8 mouse cellular contexts compared by ENCODE assay signal in the genomic region with DNA sequence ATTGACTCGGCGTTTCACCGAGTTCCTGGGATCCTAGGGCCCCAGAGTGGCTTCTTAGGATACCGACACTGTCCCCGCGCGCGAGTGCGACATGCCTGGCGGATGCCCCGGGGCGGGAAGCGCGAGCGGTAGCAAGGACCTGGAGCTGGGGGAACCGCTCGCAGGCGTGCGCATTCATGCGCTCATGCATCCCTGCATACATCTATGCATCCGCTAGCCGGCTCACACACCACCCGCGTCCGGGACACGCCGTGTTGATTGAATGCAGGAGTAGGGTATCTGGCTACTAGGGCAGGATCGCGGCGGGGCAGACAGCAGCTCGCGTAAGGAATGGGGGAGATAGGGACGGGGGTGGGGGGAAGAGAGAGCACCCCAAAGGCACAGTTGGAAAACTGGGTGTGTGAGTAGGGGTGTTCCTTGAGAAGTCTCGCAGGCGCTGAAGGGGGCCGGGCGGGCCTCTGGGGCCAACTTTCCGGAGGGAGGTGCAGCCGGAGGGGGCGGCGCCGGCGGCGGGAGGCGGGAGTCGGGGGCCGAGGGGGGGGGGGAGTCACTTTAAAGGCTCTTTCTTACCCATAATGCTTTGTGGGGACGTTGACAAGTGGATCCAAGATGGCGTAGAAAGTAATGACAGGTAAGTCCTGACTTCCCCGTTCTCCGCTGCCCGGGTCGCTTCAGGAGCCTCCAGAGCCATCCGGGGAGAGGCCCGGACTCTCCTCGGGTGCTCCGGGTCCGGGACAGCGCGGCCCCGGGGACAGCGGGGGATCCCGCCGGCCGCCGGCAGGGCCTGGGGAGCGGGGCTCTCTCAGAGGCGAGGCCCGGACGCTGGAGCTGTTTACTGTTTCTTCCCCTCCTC. TPM values are rescaled to one million over a fixed set of nuclear protein-coding genes. Genes with fewer than 3 reads are reported as not detected.
DNase-seq lines count a peak whose midpoint lies in the region; ATAC-seq and TF ChIP-seq lines count a peak whose summit lies in the region.

TSS of gene Helz (plus strand) at position 580 of the 853 bp plus-strand sequence.

- H3K27me3 ChIP-seq in intestine, embryonic 15.5 days (replicated peaks), result no peaks in the 10 kb centered on the region
- no peaks in the 10 kb centered on the region for H3K27me3 ChIP-seq in limb, embryonic 11.5 days (ENCODE audit: control insufficient read depth, insufficient read depth, low read length)
- peaks cover 12% of the 10 kb centered on the region for H3K27me3 ChIP-seq in midbrain, embryonic 13.5 days
- no peaks in the 10 kb centered on the region for H3K27me3 ChIP-seq in small intestine, adult 2 months (ENCODE audit: control insufficient read depth, insufficient read depth, low read length)

- H3K9me3 ChIP-seq in intestine, embryonic 15.5 days, result no peaks in the 10 kb centered on the region
- no peaks in the 10 kb centered on the region for H3K9me3 ChIP-seq in limb, embryonic 11.5 days (ENCODE audit: control insufficient read depth, low read length)
- no peaks in the 10 kb centered on the region for H3K9me3 ChIP-seq in midbrain, embryonic 13.5 days

- peak; percentile 85 for ATAC-seq in intestine, embryonic 15.5 days
- ATAC-seq in limb, embryonic 11.5 days (ENCODE audit: insufficient number of reproducible peaks, low FRiP score, low TSS enrichment, low read depth), result peak; percentile 74
- ATAC-seq in midbrain, embryonic 13.5 days, result peak; percentile 85

- peaks cover 8% of the 10 kb centered on the region for H3K4me1 ChIP-seq in intestine, embryonic 15.5 days (replicated peaks)
- 0 out of 2 replicates have a peak, but pooled peaks cover 2% of the 10 kb centered on the region for H3K4me1 ChIP-seq in limb, embryonic 11.5 days (ENCODE audit: control insufficient read depth, insufficient read depth, low read length)
- peaks cover 23% of the 10 kb centered on the region for H3K4me1 ChIP-seq in midbrain, embryonic 13.5 days (replicated peaks)
- peaks cover 10% of the 10 kb centered on the region for H3K4me1 ChIP-seq in small intestine, adult 2 months (ENCODE audit: control insufficient read depth, insufficient read depth, insufficient read length, low read length)

- under 1% methylated on average over 70 of the region's 70 CpGs for WGBS in intestine, embryonic 15.5 days
- under 1% methylated on average over 62 of the region's 70 CpGs for WGBS in limb, embryonic 11.5 days
- under 1% methylated on average over 67 of the region's 70 CpGs for WGBS in midbrain, embryonic 13.5 days
- under 1% methylated on average over 68 of the region's 70 CpGs for WGBS in small intestine, adult 2 months

- H3K4me3 ChIP-seq in intestine, embryonic 15.5 days (replicated peaks), result peak within 1 kb of the TSS; percentile 94
- peak within 1 kb of the TSS; percentile 86 for H3K4me3 ChIP-seq in limb, embryonic 11.5 days (ENCODE audit: low read depth, low read length)
- peak within 1 kb of the TSS; percentile 97 for H3K4me3 ChIP-seq in midbrain, embryonic 13.5 days (replicated peaks)
- peak within 1 kb of the TSS; percentile 88 for H3K4me3 ChIP-seq in small intestine, adult 2 months (ENCODE audit: low read depth, low read length)

- peak; percentile 54 to 70 for DNase-seq in urinary bladder, adult 18-20 months (ENCODE audit: low spot score in 2 of 2)
- no peak for DNase-seq in urinary bladder, postnatal 10 days (ENCODE audit: low spot score)
- peak; percentile 90 for DNase-seq in embryo, embryonic 11 days
- peak; percentile 67 for DNase-seq in gastrocnemius, postnatal 25 days
- DNase-seq in limb, embryonic 11.5 days (ENCODE audit: low spot score), result peak; percentile 86

- H3K9ac ChIP-seq in intestine, embryonic 15.5 days, result peak within 1 kb of the TSS; percentile 76
- peak within 1 kb of the TSS; percentile 87 for H3K9ac ChIP-seq in limb, embryonic 11.5 days (ENCODE audit: low read length)
- H3K9ac ChIP-seq in midbrain, embryonic 13.5 days (replicated peaks), result peak within 1 kb of the TSS; percentile 90

- peak within 1 kb of the TSS; percentile 91 for H3K4me2 ChIP-seq in intestine, embryonic 15.5 days (replicated peaks)
- H3K4me2 ChIP-seq in limb, embryonic 11.5 days (ENCODE audit: low read depth, severe bottlenecking), result peak within 1 kb of the TSS; percentile 92
- H3K4me2 ChIP-seq in midbrain, embryonic 13.5 days (replicated peaks), result peak within 1 kb of the TSS; percentile 96

- no peak for TF ChIP-seq CTCF in small intestine, adult 2 months (IDR thresholded peaks at IDR 0.05; ENCODE audit: extremely low read depth, insufficient read length, insufficient replicate concordance, low read depth, low read length)

- peak; percentile 59 for TF ChIP-seq POLR2A in small intestine, adult 2 months (IDR thresholded peaks at IDR 0.05; ENCODE audit: low read depth, low read length)

- H3K27ac ChIP-seq in intestine, embryonic 15.5 days, result peak within 1 kb of the TSS; percentile 83
- H3K27ac ChIP-seq in limb, embryonic 11.5 days (replicated peaks; ENCODE audit: low read depth, low read length), result peak within 1 kb of the TSS; percentile 76; the same call in 1 of the 2 replicates
- peak within 1 kb of the TSS; percentile 79 for H3K27ac ChIP-seq in midbrain, embryonic 13.5 days
- peak within 1 kb of the TSS; percentile 87 for H3K27ac ChIP-seq in small intestine, adult 2 months (ENCODE audit: insufficient read depth, low read depth, low read length)

- H3K36me3 ChIP-seq in intestine, embryonic 15.5 days, result no peaks in the 10 kb centered on the region
- H3K36me3 ChIP-seq in limb, embryonic 11.5 days (ENCODE audit: control insufficient read depth, insufficient read depth, low read length), result no peaks in the 10 kb centered on the region; the same call in 1 of the 2 replicates
- H3K36me3 ChIP-seq in midbrain, embryonic 13.5 days, result peaks cover 15% of the 10 kb centered on the region; the same call in 1 of the 2 replicates
- peaks cover 13% of the 10 kb centered on the region for H3K36me3 ChIP-seq in small intestine, adult 2 months (ENCODE audit: control insufficient read depth, insufficient read depth, low read length)

RNA-seq across cellular contexts. Expression of gene Helz, which starts in this region (rescaled TPM):
- 10 to 100 TPM; 14.7 to 16.9 TPM for total RNA-seq in gastrocnemius, postnatal 25 days (2021)
- polyA plus RNA-seq in intestine, embryonic 15.5 days (2015; fragmentation: Nextera tagmentation; extraction: Ambion mirVana), result 16.0 and 17.0 TPM in 2 replicates
- 23.4 and 24.7 TPM in 2 replicates for polyA plus RNA-seq in limb, embryonic 11.5 days (2014; fragmentation: Nextera tagmentation; extraction: Ambion mirVana)
- polyA plus RNA-seq in midbrain, embryonic 13.5 days (2015; fragmentation: Nextera tagmentation; extraction: Ambion mirVana), result 17.7 and 18.4 TPM in 2 replicates
- polyA plus RNA-seq in small intestine, adult 2 months (2012; rRNA removed), result 6.4 and 19.5 TPM in 2 replicates
